Mouse (Mus musculus): ENCODE data around the gene Pphln1. TPM values are rescaled to one million over a fixed set of nuclear protein-coding genes. Genes with fewer than 3 reads are reported as not detected.

Pphln1 gene
- total RNA-seq, 1 experiment = 34.9 TPM

GRCm38 (mm10) chr15:93438663-93439062 is 40.5 kb downstream of the Pphln1 start:
- H3K9ac ChIP-seq (ENCODE audit: insufficient read depth, low read depth, low read length, poor library complexity, severe bottlenecking) = no peak overlapping the region
- TF ChIP-seq CHD2 (IDR thresholded peaks at IDR 0.05; ENCODE audit: low read depth, low read length) (no peak), ZC3H11A (IDR thresholded peaks at IDR 0.05; ENCODE audit: borderline replicate concordance, low read depth, low read length) (peak; percentile 22; the same call in 1 of the 2 replicates), HCFC1 (IDR thresholded peaks at IDR 0.05; ENCODE audit: borderline replicate concordance, insufficient read depth, low read length) (no peak)
- 0 out of 4 replicates have a peak, but pooled peaks cover 0 to 2% of the 10 kb centered on the region in 2 experiments for H3K4me1 ChIP-seq (ENCODE audit: control insufficient read depth in 2 of 2, insufficient read depth in 2 of 2, low read length in 2 of 2, poor library complexity in 1 of 2)
- H3K9me3 ChIP-seq (ENCODE audit: control insufficient read depth, insufficient read depth, low read depth, low read length) = peaks cover 8% of the 10 kb centered on the region; the same call in 1 of the 2 replicates
- in situ Hi-C loops (cut with MboI; ENCODE audit: low sequenced_read_pairs in 2 of 2, unreplicated experiment in 2 of 2) = no loop called here
- H3K4me3 ChIP-seq (ENCODE audit: insufficient read depth in 1 of 2, low read depth in 1 of 2, low read length in 2 of 2, poor library complexity in 1 of 2, severe bottlenecking in 1 of 2) = no peak overlapping the region
- DNase-seq (ENCODE audit: low read depth, low spot score) = no peak
- no peak overlapping the region for H3K27ac ChIP-seq (ENCODE audit: insufficient read depth, low read depth, low read length, poor library complexity, severe bottlenecking)
- peaks cover 14% of the 10 kb centered on the region for H3K36me3 ChIP-seq (ENCODE audit: control insufficient read depth, insufficient read depth, low read length, poor library complexity, severe bottlenecking)

GRCm38 (mm10) chr15:93442271-93442670 is 44.1 kb downstream of the Pphln1 start:
- no peak for TF ChIP-seq ZNF384 (IDR thresholded peaks at IDR 0.05; ENCODE audit: low read depth, low read length)
- TF ChIP-seq HCFC1 (IDR thresholded peaks at IDR 0.05; ENCODE audit: borderline replicate concordance, insufficient read depth, low read length) = no peak
- no peak for TF ChIP-seq CHD2 (IDR thresholded peaks at IDR 0.05; ENCODE audit: low read depth, low read length)
- no peak for TF ChIP-seq MAFK (IDR thresholded peaks at IDR 0.05; ENCODE audit: insufficient read depth, low read depth, low read length)
- TF ChIP-seq ZC3H11A (IDR thresholded peaks at IDR 0.05; ENCODE audit: borderline replicate concordance, low read depth, low read length) = no peak
- DNase-seq (ENCODE audit: low read depth, low spot score) = no peak
- H3K4me3 ChIP-seq (ENCODE audit: insufficient read depth in 1 of 2, low read depth in 1 of 2, low read length in 2 of 2, poor library complexity in 1 of 2, severe bottlenecking in 1 of 2) = no peak overlapping the region
- no peak overlapping the region for H3K27ac ChIP-seq (ENCODE audit: insufficient read depth, low read depth, low read length, poor library complexity, severe bottlenecking)
- in situ Hi-C loops (cut with MboI; ENCODE audit: low sequenced_read_pairs in 2 of 2, unreplicated experiment in 2 of 2) = no loop called here
- no peaks in the 10 kb centered on the region for H3K4me1 ChIP-seq (ENCODE audit: control insufficient read depth in 2 of 2, insufficient read depth in 2 of 2, low read length in 2 of 2, poor library complexity in 1 of 2)
- peaks cover 24% of the 10 kb centered on the region for H3K36me3 ChIP-seq (ENCODE audit: control insufficient read depth, insufficient read depth, low read length, poor library complexity, severe bottlenecking)
- no peak overlapping the region for H3K9ac ChIP-seq (ENCODE audit: insufficient read depth, low read depth, low read length, poor library complexity, severe bottlenecking)
- peaks cover 10% of the 10 kb centered on the region; the same call in 1 of the 2 replicates for H3K9me3 ChIP-seq (ENCODE audit: control insufficient read depth, insufficient read depth, low read depth, low read length)

GRCm38 (mm10) chr15:93443676-93444075 is 45.5 kb downstream of the Pphln1 start:
- no peak for DNase-seq (ENCODE audit: low read depth, low spot score)
- peaks cover 10% of the 10 kb centered on the region; the same call in 1 of the 2 replicates for H3K9me3 ChIP-seq (ENCODE audit: control insufficient read depth, insufficient read depth, low read depth, low read length)
- H3K9ac ChIP-seq (ENCODE audit: insufficient read depth, low read depth, low read length, poor library complexity, severe bottlenecking) = no peak overlapping the region
- H3K27ac ChIP-seq (ENCODE audit: insufficient read depth, low read depth, low read length, poor library complexity, severe bottlenecking) = no peak overlapping the region
- in situ Hi-C loops (cut with MboI; ENCODE audit: low sequenced_read_pairs in 2 of 2, unreplicated experiment in 2 of 2) = no loop called here
- no peak overlapping the region for H3K4me3 ChIP-seq (ENCODE audit: insufficient read depth in 1 of 2, low read depth in 1 of 2, low read length in 2 of 2, poor library complexity in 1 of 2, severe bottlenecking in 1 of 2)
- no peaks in the 10 kb centered on the region for H3K4me1 ChIP-seq (ENCODE audit: control insufficient read depth in 2 of 2, insufficient read depth in 2 of 2, low read length in 2 of 2, poor library complexity in 1 of 2)
- TF ChIP-seq ZNF384 (IDR thresholded peaks at IDR 0.05; ENCODE audit: low read depth, low read length) (no peak), MAFK (IDR thresholded peaks at IDR 0.05; ENCODE audit: insufficient read depth, low read depth, low read length) (no peak), ZC3H11A (IDR thresholded peaks at IDR 0.05; ENCODE audit: borderline replicate concordance, low read depth, low read length) (no peak), CHD2 (IDR thresholded peaks at IDR 0.05; ENCODE audit: low read depth, low read length) (no peak), HCFC1 (IDR thresholded peaks at IDR 0.05; ENCODE audit: borderline replicate concordance, insufficient read depth, low read length) (no peak)
- H3K36me3 ChIP-seq (ENCODE audit: control insufficient read depth, insufficient read depth, low read length, poor library complexity, severe bottlenecking) = peaks cover 24% of the 10 kb centered on the region

GRCm38 (mm10) chr15:93448862-93449261 is 50.7 kb downstream of the Pphln1 start:
- no peak overlapping the region for H3K9ac ChIP-seq (ENCODE audit: insufficient read depth, low read depth, low read length, poor library complexity, severe bottlenecking)

GRCm38 (mm10) chr15:93453296-93453695 is 55.1 kb downstream of the Pphln1 start:
- no peak for DNase-seq (ENCODE audit: low read depth, low spot score)
- in situ Hi-C loops (cut with MboI; ENCODE audit: low sequenced_read_pairs in 2 of 2, unreplicated experiment in 2 of 2) = no loop called here
- no peak for TF ChIP-seq ZNF384 (IDR thresholded peaks at IDR 0.05; ENCODE audit: low read depth, low read length)
- no peak for TF ChIP-seq HCFC1 (IDR thresholded peaks at IDR 0.05; ENCODE audit: borderline replicate concordance, insufficient read depth, low read length)
- no peak for TF ChIP-seq CHD2 (IDR thresholded peaks at IDR 0.05; ENCODE audit: low read depth, low read length)
- TF ChIP-seq ZC3H11A (IDR thresholded peaks at IDR 0.05; ENCODE audit: borderline replicate concordance, low read depth, low read length) = no peak
- TF ChIP-seq MAFK (IDR thresholded peaks at IDR 0.05; ENCODE audit: insufficient read depth, low read depth, low read length) = no peak
- H3K9ac ChIP-seq (ENCODE audit: insufficient read depth, low read depth, low read length, poor library complexity, severe bottlenecking) = no peak overlapping the region
- H3K4me3 ChIP-seq (ENCODE audit: insufficient read depth in 1 of 2, low read depth in 1 of 2, low read length in 2 of 2, poor library complexity in 1 of 2, severe bottlenecking in 1 of 2) = no peak overlapping the region
- H3K9me3 ChIP-seq (ENCODE audit: control insufficient read depth, insufficient read depth, low read depth, low read length) = no peaks in the 10 kb centered on the region
- H3K27ac ChIP-seq (ENCODE audit: insufficient read depth, low read depth, low read length, poor library complexity, severe bottlenecking) = no peak overlapping the region
- no peaks in the 10 kb centered on the region for H3K4me1 ChIP-seq (ENCODE audit: control insufficient read depth in 2 of 2, insufficient read depth in 2 of 2, low read length in 2 of 2, poor library complexity in 1 of 2)
- no peaks in the 10 kb centered on the region; the same call in none of the 2 replicates for H3K36me3 ChIP-seq (ENCODE audit: control insufficient read depth, insufficient read depth, low read length, poor library complexity, severe bottlenecking)

More at GRCm38 (mm10) chr15:93448862-93449261, 50.7 kb downstream of the Pphln1 start:
- no peaks in the 10 kb centered on the region for H3K4me1 ChIP-seq (ENCODE audit: control insufficient read depth in 2 of 2, insufficient read depth in 2 of 2, low read length in 2 of 2, poor library complexity in 1 of 2)
- H3K9me3 ChIP-seq (ENCODE audit: control insufficient read depth, insufficient read depth, low read depth, low read length) = peaks cover 3% of the 10 kb centered on the region; the same call in 1 of the 2 replicates
- no peak overlapping the region for H3K27ac ChIP-seq (ENCODE audit: insufficient read depth, low read depth, low read length, poor library complexity, severe bottlenecking)
- in situ Hi-C loops (cut with MboI; ENCODE audit: low sequenced_read_pairs in 2 of 2, unreplicated experiment in 2 of 2) = no loop called here
- DNase-seq (ENCODE audit: low read depth, low spot score) = no peak
- H3K4me3 ChIP-seq (ENCODE audit: insufficient read depth in 1 of 2, low read depth in 1 of 2, low read length in 2 of 2, poor library complexity in 1 of 2, severe bottlenecking in 1 of 2) = no peak overlapping the region
- H3K36me3 ChIP-seq (ENCODE audit: control insufficient read depth, insufficient read depth, low read length, poor library complexity, severe bottlenecking) = peaks cover 10% of the 10 kb centered on the region
- TF ChIP-seq CHD2 (IDR thresholded peaks at IDR 0.05; ENCODE audit: low read depth, low read length) (no peak), ZNF384 (IDR thresholded peaks at IDR 0.05; ENCODE audit: low read depth, low read length) (no peak), ZC3H11A (IDR thresholded peaks at IDR 0.05; ENCODE audit: borderline replicate concordance, low read depth, low read length) (no peak), HCFC1 (IDR thresholded peaks at IDR 0.05; ENCODE audit: borderline replicate concordance, insufficient read depth, low read length) (no peak), MAFK (IDR thresholded peaks at IDR 0.05; ENCODE audit: insufficient read depth, low read depth, low read length) (no peak)
